Mouse (Mus musculus): ENCODE data around the gene Clec12b.

DNA sequence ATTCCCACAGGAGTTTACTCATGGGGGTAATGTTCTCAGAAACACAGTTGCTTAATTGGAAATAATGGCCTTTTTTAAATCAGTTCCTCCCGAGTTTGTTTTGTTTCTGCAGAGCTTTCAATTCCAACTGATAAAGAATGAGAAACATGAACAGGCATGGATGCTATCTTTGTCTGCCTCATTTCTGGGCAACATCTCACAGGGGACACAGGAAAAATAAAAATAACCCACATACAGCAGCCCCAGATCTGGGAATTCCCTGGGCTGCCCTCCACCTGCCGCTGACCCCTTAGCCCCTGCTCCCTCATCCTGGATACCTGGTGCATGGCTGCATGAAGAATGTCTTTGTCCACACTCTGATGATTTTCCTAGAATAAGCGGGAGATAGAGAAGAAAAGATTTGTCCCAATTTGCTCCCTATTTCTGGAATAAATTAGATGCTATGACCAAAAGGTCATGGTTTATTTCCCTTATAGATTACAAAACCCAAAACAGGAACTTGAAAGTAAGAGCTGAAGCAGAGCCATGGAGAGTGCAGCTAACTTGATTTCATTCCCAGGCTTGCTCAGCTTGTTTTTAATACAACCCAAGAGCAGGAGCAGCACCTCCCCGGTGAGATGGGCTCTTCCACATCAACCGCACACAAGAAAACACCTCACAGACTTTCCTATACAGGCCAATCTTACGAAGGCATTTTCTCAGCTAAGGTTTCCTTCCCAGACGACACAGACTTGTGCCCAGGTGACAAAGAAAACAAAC lies 16.1 kb downstream of the Clec12b start:
- TF ChIP-seq E2F4 (IDR thresholded peaks at IDR 0.05; ENCODE audit: insufficient read depth) (no peak), POLR2A (IDR thresholded peaks at IDR 0.05; ENCODE audit: insufficient read length, low read depth) (no peak), USF1 (IDR thresholded peaks at IDR 0.05; ENCODE audit: low read depth) (no peak), MYOG (IDR thresholded peaks at IDR 0.05; ENCODE audit: control insufficient read depth in 1 of 3, insufficient read depth in 1 of 3, insufficient read length in 2 of 3, low read depth in 2 of 3) (no peak), REST (IDR thresholded peaks at IDR 0.05; ENCODE audit: insufficient read depth, insufficient read length) (no peak), CEBPB (IDR thresholded peaks at IDR 0.05; ENCODE audit: insufficient read depth, poor library complexity, severe bottlenecking) (no peak), MAX (IDR thresholded peaks at IDR 0.05; ENCODE audit: low read depth) (no peak), TCF3 (IDR thresholded peaks at IDR 0.05; ENCODE audit: insufficient read length, low read depth) (no peak)
